Mouse (Mus musculus) neural tube, embryonic 15.5 days (tissue): Measurements from ENCODE around the gene Sertad3. TPM values are rescaled to one million over a fixed set of nuclear protein-coding genes. Genes with fewer than 3 reads are reported as not detected.
"Not testable (repeated sequence)": the region's sequence is repeated elsewhere in the genome, so short reads cannot be mapped to it uniquely, and the experiment has no call there.

Experiments
- ATAC-seq: fragments of 200-750 bp; cut with Nextera tagmentation; 2 replicates; pipeline ENCODE4 v1.8.0; 2017; ENCODE audit warnings: mild to moderate bottlenecking, moderate TSS enrichment, moderate library complexity; ENCODE audit not compliant: low FRiP score
- H3K27ac ChIP-seq: fragments of 300-500 bp; sonication (generic); replicated peaks from 2 replicates; pipeline ENCODE4 v1.5.1; 2015; ENCODE audit warnings: mild to moderate bottlenecking, inconsistent platforms
- H3K27me3 ChIP-seq: fragments of 300-500 bp; sonication (generic); replicated peaks from 2 replicates; pipeline ENCODE4 v1.6.1; 2015; ENCODE audit warnings: inconsistent platforms
- H3K36me3 ChIP-seq: fragments of 300-500 bp; sonication (generic); 2 replicates; pipeline ENCODE4 v1.6.1; 2015; ENCODE audit warnings: inconsistent platforms
- H3K4me1 ChIP-seq: fragments of 300-500 bp; sonication (generic); 2 replicates; pipeline ENCODE4 v1.6.1; 2015; ENCODE audit warnings: inconsistent platforms
- H3K4me2 ChIP-seq: fragments of 300-500 bp; sonication (generic); 2 replicates; pipeline ENCODE4 v1.6.1; 2015; ENCODE audit warnings: inconsistent platforms, mild to moderate bottlenecking, moderate library complexity
- H3K4me3 ChIP-seq: fragments of 300-500 bp; sonication (generic); replicated peaks from 2 replicates; pipeline ENCODE4 v1.5.1; 2015; ENCODE audit warnings: mild to moderate bottlenecking, inconsistent platforms
- H3K9ac ChIP-seq: fragments of 300-500 bp; sonication (generic); replicated peaks from 2 replicates; pipeline ENCODE4 v1.6.1; 2015; ENCODE audit warnings: mild to moderate bottlenecking, inconsistent platforms
- H3K9me3 ChIP-seq: fragments of 300-500 bp; sonication (generic); replicated peaks from 2 replicates; pipeline ENCODE4 v1.6.1; 2016; ENCODE audit warnings: inconsistent platforms
- WGBS: fragments of 180-500 bp; shearing (Covaris S2); methylation state at CpG from one replicate; pipeline ENCODE4 v1.1.7; 2015; ENCODE audit warnings: mixed read lengths; 5-methylcytosine and 5-hydroxymethylcytosine counted together
- polyA plus RNA-seq: library from polyadenylated mRNA; unstranded; fragments of >200 nt; fragmentation: Nextera tagmentation; extraction: Ambion mirVana; gene quantifications from 2 replicates; pipeline ENCODE4 v1.2.1, GENCODE M21; 2015

The Sertad3 gene
- polyA plus RNA-seq, 1 experiment from 2014 or later, result 8.8 TPM

DNA sequence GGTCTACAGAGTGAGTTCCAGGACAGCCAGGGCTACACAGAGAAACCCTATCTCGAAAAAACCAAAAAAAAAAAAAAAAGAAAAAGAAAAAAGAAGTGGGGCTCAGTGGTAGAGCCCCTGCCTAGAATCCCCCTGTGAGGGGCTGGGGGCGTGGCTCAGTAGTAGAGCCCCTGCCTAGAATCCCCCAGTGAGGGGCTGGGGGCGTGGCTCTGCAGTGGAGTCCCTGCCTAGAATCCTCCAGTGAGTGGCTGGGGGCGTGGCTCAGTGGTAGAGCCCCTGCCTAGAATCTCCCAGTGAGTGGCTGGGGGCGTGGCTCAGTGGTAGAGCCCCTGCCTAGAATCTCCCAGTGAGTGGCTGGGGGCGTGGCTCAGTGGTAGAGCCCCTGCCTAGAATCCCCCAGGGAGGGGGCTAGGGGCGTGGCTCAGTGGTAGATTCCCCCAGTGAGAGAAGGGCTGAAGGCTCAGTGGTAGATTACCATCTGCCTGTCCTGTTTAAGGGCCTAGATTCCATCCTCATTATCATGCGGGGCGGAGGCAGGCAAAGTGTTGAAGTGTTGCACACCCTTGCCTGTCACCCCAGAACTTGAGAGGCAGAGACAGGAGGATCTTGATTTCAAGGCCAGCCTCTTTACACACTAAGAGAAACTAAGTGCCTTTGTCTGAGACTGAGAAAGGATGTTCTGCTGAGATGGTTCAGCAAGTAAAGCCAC is 21.2 kb downstream of the Sertad3 start:
- not testable (repeated sequence) for H3K27ac ChIP-seq, H3K9me3 ChIP-seq, H3K4me1 ChIP-seq, H3K9ac ChIP-seq, H3K36me3 ChIP-seq, ATAC-seq, H3K27me3 ChIP-seq, H3K4me2 ChIP-seq, H3K4me3 ChIP-seq
- WGBS, result 92% methylated on average over 8 of the region's 9 CpGs

DNA sequence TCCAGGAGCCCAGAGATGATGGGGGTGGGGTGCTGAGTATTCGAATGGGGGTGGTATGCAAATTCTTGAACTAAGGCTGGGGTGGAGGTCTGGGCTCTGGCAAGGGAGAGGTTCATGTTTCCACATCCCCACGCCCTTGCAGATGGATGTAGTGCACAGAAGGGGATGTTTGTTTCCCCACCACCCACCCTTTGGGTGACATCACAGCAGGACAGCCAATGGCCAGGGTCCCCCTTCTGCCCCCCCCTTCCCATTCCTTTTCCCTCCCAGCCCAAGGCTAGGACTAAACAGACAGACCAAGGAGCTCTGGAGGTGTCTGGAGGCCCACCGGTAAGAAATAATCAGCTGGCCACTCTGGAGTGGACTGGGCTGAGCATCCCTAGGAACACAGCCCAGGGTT is 25.5 kb downstream of the Sertad3 start, which contains the start of gene Prx:
Prx (plus strand) TSS at position 289 of the 400 bp plus-strand sequence.
- no peak within 1 kb of the TSS for H3K9ac ChIP-seq
- H3K9me3 ChIP-seq, result no peaks in the 10 kb centered on the region
- no peak within 1 kb of the TSS for H3K4me3 ChIP-seq
- ATAC-seq, result no peak
- H3K4me1 ChIP-seq, result no peaks in the 10 kb centered on the region
- 68% methylated on average over 3 of the region's 3 CpGs for WGBS
- no peaks in the 10 kb centered on the region for H3K36me3 ChIP-seq
- H3K4me2 ChIP-seq, result no peak within 1 kb of the TSS
- no peaks in the 10 kb centered on the region for H3K27me3 ChIP-seq
- H3K27ac ChIP-seq, result no peak within 1 kb of the TSS

- H3K4me1 ChIP-seq, result peaks cover 2% of the 10 kb centered on the region; the same call in 1 of the 2 replicates
- 70% methylated on average over 4 of the region's 4 CpGs for WGBS
- no peak overlapping the region for H3K4me3 ChIP-seq
- no peaks in the 10 kb centered on the region for H3K36me3 ChIP-seq
- no peak for ATAC-seq
- H3K9me3 ChIP-seq, result no peaks in the 10 kb centered on the region
- no peak overlapping the region for H3K9ac ChIP-seq
- no peaks in the 10 kb centered on the region for H3K27me3 ChIP-seq
- H3K27ac ChIP-seq, result no peak overlapping the region
- no peak overlapping the region for H3K4me2 ChIP-seq
Observed at GRCm38 (mm10) chr7:27501620-27502019, 28.1 kb downstream of the Sertad3 start.

- peak overlapping the region; percentile 48; the same call in 1 of the 2 replicates for H3K9ac ChIP-seq
- ATAC-seq, result no peak
- H3K4me3 ChIP-seq, result peak overlapping the region; percentile 49
- 48% methylated on average over 9 of the region's 9 CpGs for WGBS
- peak overlapping the region; percentile 62 for H3K4me2 ChIP-seq
- no peaks in the 10 kb centered on the region for H3K36me3 ChIP-seq
- H3K9me3 ChIP-seq, result no peaks in the 10 kb centered on the region
- peaks cover 20% of the 10 kb centered on the region for H3K4me1 ChIP-seq
- H3K27ac ChIP-seq, result peak overlapping the region; percentile 92
- no peaks in the 10 kb centered on the region for H3K27me3 ChIP-seq
Observed at GRCm38 (mm10) chr7:27506765-27507370, 33.3 kb downstream of the Sertad3 start.

DNA sequence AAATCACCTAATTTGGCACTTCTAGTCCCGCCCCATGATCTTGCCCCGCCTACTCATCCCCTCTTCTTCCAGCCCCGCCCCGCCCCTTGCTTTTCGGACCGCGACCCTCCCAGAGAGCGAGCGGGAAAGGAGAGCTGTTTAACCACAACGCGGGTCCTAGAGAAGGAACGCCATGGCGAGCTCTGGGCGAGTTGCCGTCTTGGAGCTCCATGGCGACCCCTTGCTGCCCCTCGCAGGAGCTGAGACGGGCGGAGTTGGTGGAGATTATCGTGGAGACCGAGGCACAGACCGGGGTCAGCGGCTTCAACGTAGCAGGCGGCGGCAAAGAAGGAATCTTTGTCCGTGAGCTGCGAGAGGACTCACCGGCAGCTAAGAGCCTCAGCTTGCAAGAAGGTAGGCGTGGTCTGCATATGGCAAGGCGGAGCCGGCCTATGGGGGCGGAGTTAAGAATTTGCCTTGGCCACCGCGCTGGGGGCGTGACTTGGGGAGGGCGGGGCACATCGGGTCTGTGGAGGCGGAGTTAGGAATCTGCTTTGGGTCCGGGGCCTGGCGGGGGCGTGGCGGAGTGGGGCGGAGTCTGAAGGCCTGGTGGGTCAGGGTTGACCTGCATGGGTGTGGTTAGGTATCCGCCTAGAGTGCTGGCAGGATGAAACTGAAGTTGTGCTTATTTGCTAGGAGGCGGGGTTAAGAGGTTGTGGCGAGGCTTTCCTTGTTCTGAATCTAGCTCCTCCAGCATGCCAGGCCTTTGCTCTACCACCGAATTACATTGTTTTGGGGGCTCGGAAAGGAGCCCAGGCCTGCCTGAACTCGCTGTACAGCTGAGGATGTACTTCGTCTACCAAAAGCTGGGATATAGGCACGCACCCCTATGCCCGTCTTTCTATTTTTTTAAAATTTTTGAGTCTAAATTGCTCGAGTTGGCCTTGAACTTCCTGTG is 34.4 kb downstream of the Sertad3 start:
- peak overlapping the region; percentile 48 for H3K9ac ChIP-seq
- H3K9me3 ChIP-seq, result no peaks in the 10 kb centered on the region
- H3K36me3 ChIP-seq, result no peaks in the 10 kb centered on the region
- WGBS, result under 1% methylated on average over 54 of the region's 54 CpGs
- H3K4me1 ChIP-seq, result peaks cover 20% of the 10 kb centered on the region
- no peaks in the 10 kb centered on the region for H3K27me3 ChIP-seq
- H3K27ac ChIP-seq, result peak overlapping the region; percentile 92
- peak overlapping the region; percentile 62 for H3K4me2 ChIP-seq
- peak; percentile 94 for ATAC-seq
- H3K4me3 ChIP-seq, result peak overlapping the region; percentile 49

- H3K4me2 ChIP-seq, result peak overlapping the region; percentile 62
- H3K36me3 ChIP-seq, result no peaks in the 10 kb centered on the region
- peak; percentile 70 for ATAC-seq
- H3K9me3 ChIP-seq, result no peaks in the 10 kb centered on the region
- peak overlapping the region; percentile 49 for H3K4me3 ChIP-seq
- H3K27ac ChIP-seq, result peak overlapping the region; percentile 92
- H3K4me1 ChIP-seq, result peaks cover 20% of the 10 kb centered on the region
- WGBS, result 26% methylated on average over 6 of the region's 6 CpGs
- H3K27me3 ChIP-seq, result no peaks in the 10 kb centered on the region
- no peak overlapping the region for H3K9ac ChIP-seq
Observed at GRCm38 (mm10) chr7:27508648-27509005, 35.1 kb downstream of the Sertad3 start.

DNA sequence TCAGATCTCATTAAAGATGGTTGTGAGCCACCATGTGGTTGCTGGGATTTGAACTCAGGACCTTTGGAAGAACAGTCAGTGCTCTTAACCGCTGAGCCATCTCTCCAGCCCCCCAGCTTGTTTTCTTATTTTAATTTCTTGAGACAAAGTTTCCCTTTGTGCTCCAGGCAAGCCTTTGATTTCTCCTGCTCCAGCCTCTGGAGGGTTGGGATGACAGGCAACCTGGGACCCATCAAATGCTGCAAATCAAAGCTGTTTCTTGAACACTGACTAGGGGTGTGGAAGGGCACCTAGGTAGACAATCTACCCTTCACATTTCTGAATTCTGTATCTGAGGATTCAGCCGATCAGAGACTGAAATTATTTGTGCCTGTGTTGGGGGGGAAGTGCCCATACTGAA is 37.2 kb downstream of the Sertad3 start:
- H3K27ac ChIP-seq, result no peak overlapping the region
- H3K9me3 ChIP-seq, result no peaks in the 10 kb centered on the region
- H3K4me1 ChIP-seq, result peaks cover 20% of the 10 kb centered on the region
- H3K4me2 ChIP-seq, result no peak overlapping the region
- H3K4me3 ChIP-seq, result no peak overlapping the region
- H3K9ac ChIP-seq, result no peak overlapping the region
- H3K36me3 ChIP-seq, result no peaks in the 10 kb centered on the region
- WGBS, result 86% methylated on average over 2 of the region's 2 CpGs
- ATAC-seq, result no peak
- no peaks in the 10 kb centered on the region for H3K27me3 ChIP-seq

- Histone ChIP-seq H3K27ac (no peak overlapping the region), H3K27me3 (no peaks in the 10 kb centered on the region), H3K9me3 (no peaks in the 10 kb centered on the region), H3K4me3 (no peak overlapping the region), H3K36me3 (no peaks in the 10 kb centered on the region), H3K4me2 (no peak overlapping the region), H3K4me1 (no peaks in the 10 kb centered on the region), H3K9ac (no peak overlapping the region)
- ATAC-seq, result no peak
- WGBS, result 78% methylated on average over 9 of the region's 9 CpGs
Observed at GRCm38 (mm10) chr7:27514961-27515360, 41.4 kb downstream of the Sertad3 start.

DNA sequence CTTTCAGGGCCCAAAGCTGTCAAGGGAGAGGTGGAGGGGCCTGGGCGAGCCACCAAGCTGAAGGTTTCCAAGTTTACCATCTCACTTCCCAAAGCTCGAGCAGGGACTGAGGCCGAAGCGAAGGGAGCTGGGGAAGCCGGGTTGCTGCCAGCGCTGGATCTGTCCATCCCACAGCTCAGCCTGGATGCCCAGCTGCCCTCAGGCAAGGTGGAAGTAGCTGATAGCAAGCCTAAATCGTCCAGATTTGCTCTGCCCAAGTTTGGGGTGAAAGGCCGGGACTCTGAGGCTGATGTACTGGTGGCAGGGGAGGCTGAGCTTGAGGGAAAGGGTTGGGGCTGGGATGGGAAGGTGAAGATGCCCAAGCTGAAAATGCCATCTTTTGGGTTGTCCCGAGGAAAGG is 44.7 kb downstream of the Sertad3 start:
- Histone ChIP-seq H3K4me3 (no peak overlapping the region), H3K4me1 (no peaks in the 10 kb centered on the region), H3K36me3 (no peaks in the 10 kb centered on the region), H3K4me2 (no peak overlapping the region), H3K9ac (no peak overlapping the region), H3K27me3 (no peaks in the 10 kb centered on the region), H3K27ac (no peak overlapping the region), H3K9me3 (no peaks in the 10 kb centered on the region)
- no peak for ATAC-seq
- 88% methylated on average over 9 of the region's 9 CpGs for WGBS

DNA sequence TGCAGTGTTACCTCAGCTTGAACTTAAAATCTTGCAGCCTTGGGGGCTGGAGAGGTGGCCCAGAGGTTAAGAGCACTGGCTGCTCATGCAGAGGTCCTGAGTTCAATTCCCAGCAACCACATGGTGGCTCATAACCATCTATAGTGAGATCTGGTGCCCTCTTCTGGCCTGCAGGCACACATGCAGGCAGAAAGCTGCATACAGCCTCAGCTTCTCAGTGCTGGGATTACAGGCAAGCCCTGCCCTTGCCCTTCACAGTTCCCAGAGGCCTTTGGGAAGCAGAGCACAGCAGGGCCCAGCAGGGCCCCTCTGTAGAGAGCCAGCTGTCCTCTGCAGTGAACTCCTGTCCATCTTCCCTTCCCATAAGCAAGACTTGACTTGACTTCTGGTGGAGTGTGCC is 46.5 kb downstream of the Sertad3 start:
- H3K36me3 ChIP-seq, result no peaks in the 10 kb centered on the region
- no peak overlapping the region for H3K9ac ChIP-seq
- no peaks in the 10 kb centered on the region for H3K27me3 ChIP-seq
- H3K4me3 ChIP-seq, result no peak overlapping the region
- no peak overlapping the region for H3K27ac ChIP-seq
- H3K4me2 ChIP-seq, result no peak overlapping the region
- no peaks in the 10 kb centered on the region for H3K4me1 ChIP-seq
- no peaks in the 10 kb centered on the region for H3K9me3 ChIP-seq
- ATAC-seq, result no peak

DNA sequence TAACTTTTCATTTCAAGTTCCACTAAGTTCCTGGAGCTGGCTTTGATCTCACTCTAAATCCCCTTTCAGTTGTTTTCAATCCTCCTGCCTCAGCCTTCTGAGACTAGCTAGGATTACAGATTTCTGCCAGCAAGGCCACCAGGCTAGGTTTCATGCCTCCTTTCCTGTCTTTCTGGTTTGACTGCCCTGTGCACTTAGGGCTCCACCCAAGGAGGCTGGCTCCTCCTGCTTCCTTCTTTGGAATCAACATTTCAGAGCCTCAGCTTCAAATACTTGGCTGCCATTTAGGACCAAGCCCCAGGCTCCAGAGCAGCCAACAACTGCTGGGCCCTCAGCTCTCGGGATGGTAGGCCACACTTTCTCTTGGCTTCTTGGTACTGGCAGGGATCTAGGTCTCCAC is 47.0 kb downstream of the Sertad3 start:
- 71% methylated on average over 1 of the region's 1 CpGs for WGBS
- Histone ChIP-seq H3K4me2 (no peak overlapping the region), H3K4me3 (no peak overlapping the region), H3K27ac (no peak overlapping the region), H3K27me3 (no peaks in the 10 kb centered on the region), H3K9me3 (no peaks in the 10 kb centered on the region), H3K9ac (no peak overlapping the region), H3K36me3 (no peaks in the 10 kb centered on the region), H3K4me1 (no peaks in the 10 kb centered on the region)
- ATAC-seq, result no peak
